Mouse (Mus musculus): ENCODE measurements at regions not wholly inside any gene's neighbourhood (a gene's known extent, or its start where the extent isn't known, plus 50 kb on each side); places are given as distances from the start of the nearest gene placed in this dataset.

- H3K36me3 ChIP-seq (ENCODE audit: control insufficient read depth, insufficient read depth, low read length), result no peaks in the 10 kb centered on the region
- no peak overlapping the region for H3K4me3 ChIP-seq (ENCODE audit: low read depth, low read length)
- no peaks in the 10 kb centered on the region for H3K9me3 ChIP-seq (ENCODE audit: control insufficient read depth, low read length)
- DNase-seq (ENCODE audit: low spot score), result no peak
- H3K9ac ChIP-seq (ENCODE audit: low read length), result no peak overlapping the region
- no peak overlapping the region for H3K4me2 ChIP-seq (ENCODE audit: low read length)
- 75% methylated on average over 7 of the region's 7 CpGs for WGBS
- H3K27ac ChIP-seq (ENCODE audit: low read depth), result no peak overlapping the region
- H3K4me1 ChIP-seq (replicated peaks; ENCODE audit: control insufficient read depth, insufficient read depth, low read length), result no peaks in the 10 kb centered on the region
- ATAC-seq (replicated peaks; ENCODE audit: low FRiP score, low TSS enrichment, low read depth), result no peak
- H3K27me3 ChIP-seq (replicated peaks; ENCODE audit: control insufficient read depth, insufficient read depth, low read length), result no peaks in the 10 kb centered on the region
These were observed 194.0 kb upstream of the Runx1 start for GRCm38 (mm10) chr16:93019800-93020555.

DNA sequence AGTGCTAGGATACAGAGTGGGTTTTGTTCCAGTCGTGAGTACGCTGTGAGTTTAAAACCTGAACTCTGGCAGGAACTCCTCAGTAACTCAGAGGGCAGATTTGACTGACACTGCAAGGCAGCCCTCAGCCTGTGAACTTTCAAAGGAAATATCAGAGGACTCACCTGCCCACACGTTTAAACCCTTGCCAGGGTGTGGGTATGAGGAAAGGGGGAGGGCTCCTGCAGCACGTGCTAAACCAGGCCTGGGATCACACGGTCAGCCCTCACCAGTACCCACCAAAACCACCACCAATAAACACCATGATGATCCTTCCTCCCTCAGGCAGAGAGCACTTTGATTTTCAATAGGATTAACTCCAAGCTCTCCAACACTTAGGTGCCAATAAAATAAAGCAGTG, 192.8 kb upstream of the Runx1 start:
- H3K9ac ChIP-seq (ENCODE audit: low read length), result no peak overlapping the region
- no peak overlapping the region for H3K4me3 ChIP-seq (ENCODE audit: low read depth, low read length)
- no peak for DNase-seq (ENCODE audit: low spot score)
- no peaks in the 10 kb centered on the region for H3K9me3 ChIP-seq (ENCODE audit: control insufficient read depth, low read length)
- 44% methylated on average over 5 of the region's 5 CpGs for WGBS
- no peak overlapping the region for H3K4me2 ChIP-seq (ENCODE audit: low read length)
- no peak overlapping the region for H3K27ac ChIP-seq (ENCODE audit: low read depth)
- no peaks in the 10 kb centered on the region for H3K27me3 ChIP-seq (replicated peaks; ENCODE audit: control insufficient read depth, insufficient read depth, low read length)
- no peaks in the 10 kb centered on the region for H3K36me3 ChIP-seq (ENCODE audit: control insufficient read depth, insufficient read depth, low read length)
- H3K4me1 ChIP-seq (replicated peaks; ENCODE audit: control insufficient read depth, insufficient read depth, low read length), result no peaks in the 10 kb centered on the region
- ATAC-seq (replicated peaks; ENCODE audit: low FRiP score, low TSS enrichment, low read depth), result no peak

DNA sequence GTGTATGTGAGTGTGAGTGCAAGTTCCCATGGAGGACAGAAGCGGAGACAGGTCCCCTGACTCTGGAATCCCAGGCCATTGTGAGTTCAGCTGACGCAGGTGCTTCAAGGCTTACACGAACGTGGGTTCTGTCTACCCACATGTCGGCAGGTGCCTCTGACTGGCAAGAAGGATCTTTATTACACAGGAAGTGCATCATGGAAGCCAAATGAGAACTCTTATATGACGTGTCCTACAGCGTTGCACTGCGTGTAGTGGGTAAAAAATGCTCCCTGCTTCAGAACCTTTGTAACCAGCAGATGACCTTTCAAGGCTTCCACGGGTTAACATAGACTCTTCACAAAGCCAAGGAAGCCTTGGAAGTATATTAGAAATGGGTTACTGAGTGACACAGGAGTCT, 191.1 kb upstream of the Runx1 start:
- Histone ChIP-seq H3K27ac (ENCODE audit: low read depth) (no peak overlapping the region), H3K4me3 (ENCODE audit: low read depth, low read length) (no peak overlapping the region), H3K4me2 (ENCODE audit: low read length) (no peak overlapping the region), H3K9ac (ENCODE audit: low read length) (no peak overlapping the region), H3K4me1 (replicated peaks; ENCODE audit: control insufficient read depth, insufficient read depth, low read length) (no peaks in the 10 kb centered on the region), H3K36me3 (ENCODE audit: control insufficient read depth, insufficient read depth, low read length) (no peaks in the 10 kb centered on the region), H3K27me3 (replicated peaks; ENCODE audit: control insufficient read depth, insufficient read depth, low read length) (no peaks in the 10 kb centered on the region), H3K9me3 (ENCODE audit: control insufficient read depth, low read length) (no peaks in the 10 kb centered on the region)
- DNase-seq (ENCODE audit: low spot score), result no peak
- no peak for ATAC-seq (replicated peaks; ENCODE audit: low FRiP score, low TSS enrichment, low read depth)
- WGBS, result 89% methylated on average over 9 of the region's 9 CpGs

- no peak overlapping the region for H3K4me3 ChIP-seq (ENCODE audit: low read depth, low read length)
- H3K9me3 ChIP-seq (ENCODE audit: control insufficient read depth, low read length), result no peaks in the 10 kb centered on the region
- no peak overlapping the region for H3K9ac ChIP-seq (ENCODE audit: low read length)
- DNase-seq (ENCODE audit: low spot score) (no peak), ATAC-seq (replicated peaks; ENCODE audit: low FRiP score, low TSS enrichment, low read depth) (no peak)
- no peaks in the 10 kb centered on the region for H3K27me3 ChIP-seq (replicated peaks; ENCODE audit: control insufficient read depth, insufficient read depth, low read length)
- no peaks in the 10 kb centered on the region for H3K4me1 ChIP-seq (replicated peaks; ENCODE audit: control insufficient read depth, insufficient read depth, low read length)
- H3K36me3 ChIP-seq (ENCODE audit: control insufficient read depth, insufficient read depth, low read length), result no peaks in the 10 kb centered on the region
- H3K27ac ChIP-seq (ENCODE audit: low read depth), result no peak overlapping the region
- H3K4me2 ChIP-seq (ENCODE audit: low read length), result no peak overlapping the region
- 57% methylated on average over 6 of the region's 6 CpGs for WGBS
These were observed 189.7 kb upstream of the Runx1 start for GRCm38 (mm10) chr16:93015636-93016035.

- no peak overlapping the region for H3K4me2 ChIP-seq (ENCODE audit: low read length)
- no peaks in the 10 kb centered on the region for H3K36me3 ChIP-seq (ENCODE audit: control insufficient read depth, insufficient read depth, low read length)
- WGBS, result 85% methylated on average over 9 of the region's 9 CpGs
- H3K9me3 ChIP-seq (ENCODE audit: control insufficient read depth, low read length), result no peaks in the 10 kb centered on the region
- H3K27me3 ChIP-seq (replicated peaks; ENCODE audit: control insufficient read depth, insufficient read depth, low read length), result no peaks in the 10 kb centered on the region
- ATAC-seq (replicated peaks; ENCODE audit: low FRiP score, low TSS enrichment, low read depth) (no peak), DNase-seq (ENCODE audit: low spot score) (no peak)
- H3K9ac ChIP-seq (ENCODE audit: low read length), result no peak overlapping the region
- no peaks in the 10 kb centered on the region for H3K4me1 ChIP-seq (replicated peaks; ENCODE audit: control insufficient read depth, insufficient read depth, low read length)
- H3K27ac ChIP-seq (ENCODE audit: low read depth), result no peak overlapping the region
- no peak overlapping the region for H3K4me3 ChIP-seq (ENCODE audit: low read depth, low read length)
These were observed 189.0 kb upstream of the Runx1 start for GRCm38 (mm10) chr16:93014991-93015390.

GRCm38 (mm10) chr16:93013881-93014280, 187.9 kb upstream of the Runx1 start:
- no peak for ATAC-seq (replicated peaks; ENCODE audit: low FRiP score, low TSS enrichment, low read depth)
- no peaks in the 10 kb centered on the region for H3K27me3 ChIP-seq (replicated peaks; ENCODE audit: control insufficient read depth, insufficient read depth, low read length)
- no peaks in the 10 kb centered on the region for H3K36me3 ChIP-seq (ENCODE audit: control insufficient read depth, insufficient read depth, low read length)
- 44% methylated on average over 8 of the region's 8 CpGs for WGBS
- no peak for DNase-seq (ENCODE audit: low spot score)
- H3K9me3 ChIP-seq (ENCODE audit: control insufficient read depth, low read length), result no peaks in the 10 kb centered on the region
- H3K27ac ChIP-seq (ENCODE audit: low read depth), result no peak overlapping the region
- H3K4me2 ChIP-seq (ENCODE audit: low read length), result no peak overlapping the region
- H3K4me1 ChIP-seq (replicated peaks; ENCODE audit: control insufficient read depth, insufficient read depth, low read length), result no peaks in the 10 kb centered on the region
- H3K9ac ChIP-seq (ENCODE audit: low read length), result no peak overlapping the region
- no peak overlapping the region for H3K4me3 ChIP-seq (ENCODE audit: low read depth, low read length)

- H3K27me3 ChIP-seq (replicated peaks; ENCODE audit: control insufficient read depth, insufficient read depth, low read length), result no peaks in the 10 kb centered on the region
- no peak overlapping the region for H3K4me2 ChIP-seq (ENCODE audit: low read length)
- H3K27ac ChIP-seq (ENCODE audit: low read depth), result no peak overlapping the region
- DNase-seq (ENCODE audit: low spot score) (no peak), ATAC-seq (replicated peaks; ENCODE audit: low FRiP score, low TSS enrichment, low read depth) (no peak)
- 80% methylated on average over 7 of the region's 7 CpGs for WGBS
- H3K9me3 ChIP-seq (ENCODE audit: control insufficient read depth, low read length), result no peaks in the 10 kb centered on the region
- H3K4me1 ChIP-seq (replicated peaks; ENCODE audit: control insufficient read depth, insufficient read depth, low read length), result no peaks in the 10 kb centered on the region
- no peaks in the 10 kb centered on the region for H3K36me3 ChIP-seq (ENCODE audit: control insufficient read depth, insufficient read depth, low read length)
- no peak overlapping the region for H3K9ac ChIP-seq (ENCODE audit: low read length)
- H3K4me3 ChIP-seq (ENCODE audit: low read depth, low read length), result no peak overlapping the region
These were observed 187.3 kb upstream of the Runx1 start for GRCm38 (mm10) chr16:93013256-93013655.

DNA sequence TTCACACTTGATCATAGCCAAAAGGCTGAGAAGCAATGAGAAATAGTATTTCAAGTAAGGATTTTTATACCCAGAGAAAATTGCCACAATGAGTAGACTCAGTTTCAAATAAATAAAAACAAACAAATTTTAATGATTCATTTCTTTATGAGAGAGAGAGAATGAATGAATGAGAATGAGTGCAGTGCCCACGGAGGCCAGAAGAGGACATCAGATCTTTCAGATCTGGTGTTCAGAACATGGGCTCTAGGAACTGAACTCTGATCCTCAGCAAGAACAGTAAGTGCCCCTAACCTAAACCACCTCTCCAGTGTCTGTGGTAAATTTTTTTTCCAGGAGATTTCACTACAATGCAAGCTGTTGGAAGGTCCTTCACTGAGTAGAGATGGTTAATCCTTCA, 185.5 kb upstream of the Runx1 start:
- Histone ChIP-seq H3K4me3 (ENCODE audit: low read depth, low read length) (no peak overlapping the region), H3K9me3 (ENCODE audit: control insufficient read depth, low read length) (no peaks in the 10 kb centered on the region), H3K9ac (ENCODE audit: low read length) (no peak overlapping the region), H3K27me3 (replicated peaks; ENCODE audit: control insufficient read depth, insufficient read depth, low read length) (no peaks in the 10 kb centered on the region), H3K4me2 (ENCODE audit: low read length) (no peak overlapping the region), H3K36me3 (ENCODE audit: control insufficient read depth, insufficient read depth, low read length) (no peaks in the 10 kb centered on the region), H3K27ac (ENCODE audit: low read depth) (no peak overlapping the region), H3K4me1 (replicated peaks; ENCODE audit: control insufficient read depth, insufficient read depth, low read length) (0 out of 2 replicates have a peak, but pooled peaks cover 3% of the 10 kb centered on the region)
- ATAC-seq (replicated peaks; ENCODE audit: low FRiP score, low TSS enrichment, low read depth) (no peak), DNase-seq (ENCODE audit: low spot score) (no peak)
- WGBS, result 85% methylated on average over 1 of the region's 1 CpGs

GRCm38 (mm10) chr16:93006321-93006984, 180.5 kb upstream of the Runx1 start:
- 16% methylated on average over 21 of the region's 21 CpGs for WGBS
- DNase-seq (ENCODE audit: low spot score) (no peak), ATAC-seq (replicated peaks; ENCODE audit: low FRiP score, low TSS enrichment, low read depth) (no peak)
- Histone ChIP-seq H3K9me3 (ENCODE audit: control insufficient read depth, low read length) (no peaks in the 10 kb centered on the region), H3K27me3 (replicated peaks; ENCODE audit: control insufficient read depth, insufficient read depth, low read length) (0 out of 2 replicates have a peak, but pooled peaks cover 2% of the 10 kb centered on the region), H3K9ac (ENCODE audit: low read length) (no peak overlapping the region), H3K36me3 (ENCODE audit: control insufficient read depth, insufficient read depth, low read length) (no peaks in the 10 kb centered on the region), H3K4me3 (ENCODE audit: low read depth, low read length) (no peak overlapping the region), H3K4me2 (ENCODE audit: low read length) (peak overlapping the region; percentile 45), H3K4me1 (replicated peaks; ENCODE audit: control insufficient read depth, insufficient read depth, low read length) (peaks cover 10% of the 10 kb centered on the region; the same call in 1 of the 2 replicates), H3K27ac (ENCODE audit: low read depth) (no peak overlapping the region)

Data from intestine, embryonic 14.5 days (tissue).